Mouse (Mus musculus) kidney, adult 8-10 months (tissue): ENCODE measurements around the gene Syne4.
A peak's percentile ranks its signal among the peaks of the same experiment; 100 is the strongest.

ENCODE experiments used
- DNase-seq, 2 experiments: peaks; one replicate each; pipeline ENCODE4 v3.0.0; 2022

Syne4 gene

DNA sequence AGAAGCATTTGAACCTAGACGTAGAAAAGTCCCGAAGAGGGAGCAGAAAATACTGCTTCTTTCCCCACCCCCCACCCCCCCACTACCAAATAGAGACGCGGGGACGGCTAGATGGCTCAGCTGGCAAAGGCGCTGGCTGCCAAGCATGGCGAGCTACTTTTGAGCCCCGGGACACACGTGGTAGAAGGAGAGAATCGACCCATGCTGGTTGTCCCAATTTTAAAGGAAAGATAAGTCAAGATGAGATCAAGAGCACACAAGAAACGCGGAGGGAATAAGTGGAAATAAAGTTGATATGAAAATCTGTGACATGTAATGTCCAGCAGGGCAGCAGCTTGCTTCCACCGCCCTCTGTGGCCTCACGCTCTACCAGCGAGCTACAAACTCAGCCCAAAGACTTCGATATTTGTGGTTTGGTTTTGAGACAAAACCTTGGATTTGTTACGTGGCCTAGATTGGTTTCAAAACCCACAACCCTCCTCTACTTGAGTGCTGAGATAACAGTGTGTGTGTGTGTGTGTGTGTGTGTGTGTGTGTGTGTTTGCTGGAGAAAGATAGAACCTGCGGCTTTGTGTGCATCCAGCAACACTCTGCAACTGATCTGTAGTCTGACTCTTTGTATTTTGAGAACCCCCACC, 18.1 kb downstream of the Syne4 start:
- DNase-seq: no peak

DNA sequence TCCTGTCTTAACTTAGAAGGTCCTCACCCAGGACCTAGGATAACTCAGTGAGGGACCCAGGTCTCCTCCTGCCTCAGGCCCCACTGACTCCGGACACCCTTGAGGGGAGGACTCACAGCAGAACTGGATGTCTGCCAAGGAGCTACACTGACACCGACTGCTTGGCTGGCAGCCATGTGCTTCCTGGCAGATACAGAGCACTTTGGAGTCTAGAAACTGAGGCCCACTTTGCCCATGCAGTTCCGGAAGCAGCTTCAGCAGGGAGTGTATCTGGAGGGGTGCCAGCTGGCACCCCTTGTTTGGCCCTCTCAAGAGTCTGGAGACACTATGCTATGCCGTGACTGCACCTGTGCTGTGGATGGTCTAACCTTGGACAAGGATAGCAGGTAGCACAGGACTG, 18.8 kb downstream of the Syne4 start:
- peak; percentile 78 to 87 for DNase-seq

DNA sequence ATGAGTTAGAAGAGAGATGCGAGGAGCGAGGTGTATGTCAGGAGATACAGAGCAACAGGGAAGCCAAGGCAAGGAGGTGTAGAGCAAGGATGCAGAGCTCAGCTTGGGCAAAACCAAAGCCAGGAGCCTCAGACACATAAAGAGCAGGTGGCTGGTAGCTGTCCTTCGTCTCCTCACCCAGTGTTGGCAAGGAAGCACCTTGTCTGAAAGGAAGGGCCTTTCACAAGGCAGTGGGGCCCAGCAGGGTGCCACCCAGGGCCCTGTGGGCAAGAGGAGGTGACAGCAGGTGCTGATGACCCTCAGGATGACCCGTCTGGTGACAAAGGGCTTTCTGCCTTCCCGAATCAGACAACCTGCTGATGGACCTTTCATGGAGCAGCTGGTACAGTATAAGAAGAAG, 20.0 kb downstream of the Syne4 start:
- DNase-seq: no peak

DNA sequence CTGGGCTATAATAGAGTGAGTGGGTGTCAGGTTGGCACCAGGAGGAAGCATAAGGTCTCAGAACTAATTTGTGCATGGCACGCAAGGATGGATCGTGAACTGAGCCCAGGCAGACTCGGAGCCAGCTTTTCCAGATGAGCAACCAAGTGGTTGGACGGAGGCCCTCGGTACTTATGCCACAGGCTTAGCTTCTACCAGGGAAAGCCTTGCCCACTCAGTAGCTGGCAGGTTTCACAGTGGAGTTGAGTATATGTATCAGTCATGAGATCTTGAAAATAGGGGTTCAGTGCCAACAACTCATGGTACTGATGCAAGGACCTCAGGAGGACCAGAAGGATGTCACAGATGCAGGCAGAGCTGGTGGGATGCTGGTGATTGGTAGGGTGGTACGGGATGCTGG, 21.1 kb downstream of the Syne4 start:
- no peak for DNase-seq

DNA sequence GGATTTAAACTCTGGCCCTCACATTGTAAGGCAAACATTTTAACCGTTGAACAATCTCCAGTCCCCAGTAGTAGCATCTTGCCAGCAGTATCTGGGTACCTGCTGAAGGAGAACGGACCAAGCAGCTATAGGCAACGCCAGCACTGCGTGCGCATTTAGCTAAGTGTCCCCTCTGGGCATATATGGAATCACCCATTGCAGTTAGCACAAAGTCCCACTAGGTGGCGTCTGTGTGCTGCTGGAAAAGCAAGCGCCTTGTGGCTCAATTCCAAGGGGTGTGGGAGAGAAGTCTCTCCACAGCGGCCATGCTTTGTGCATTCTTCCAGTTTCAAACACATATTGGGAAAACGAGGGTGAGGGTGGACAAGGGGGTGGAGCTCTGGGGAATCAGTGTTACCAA, 21.8 kb downstream of the Syne4 start:
- peak; percentile 64 to 85 for DNase-seq

DNA sequence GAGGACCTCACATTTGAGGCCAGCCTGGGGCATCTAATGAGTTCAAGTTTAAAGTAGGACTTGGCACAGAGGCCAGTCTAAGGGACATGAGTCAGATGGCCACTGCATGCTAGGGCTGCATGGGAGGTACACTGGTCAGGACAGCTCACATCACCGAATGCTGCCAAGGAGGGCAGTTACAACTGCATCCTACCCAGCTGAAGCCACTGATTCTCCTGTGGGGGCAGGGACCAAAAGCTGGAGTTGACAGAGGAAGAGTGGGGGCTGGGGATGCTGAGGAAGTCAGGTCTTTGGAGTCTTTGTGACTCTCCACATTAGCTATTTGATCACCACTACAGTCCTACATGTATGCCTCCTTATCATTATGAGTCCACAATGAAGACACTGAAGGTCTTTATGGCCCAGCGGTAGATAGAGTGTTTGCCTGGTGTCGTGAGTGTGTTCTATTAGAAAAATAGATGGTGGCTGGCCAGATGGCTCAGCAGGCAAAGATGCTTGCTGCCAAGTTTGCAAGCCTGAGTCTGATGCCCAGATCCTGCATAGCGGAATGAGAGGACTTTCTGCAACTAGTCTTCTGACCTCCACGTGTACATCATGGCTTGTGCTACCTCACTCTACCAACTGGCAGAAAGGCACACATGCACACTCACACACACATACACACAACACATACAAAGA, 25.0 kb downstream of the Syne4 start:
- DNase-seq: no peak

DNA sequence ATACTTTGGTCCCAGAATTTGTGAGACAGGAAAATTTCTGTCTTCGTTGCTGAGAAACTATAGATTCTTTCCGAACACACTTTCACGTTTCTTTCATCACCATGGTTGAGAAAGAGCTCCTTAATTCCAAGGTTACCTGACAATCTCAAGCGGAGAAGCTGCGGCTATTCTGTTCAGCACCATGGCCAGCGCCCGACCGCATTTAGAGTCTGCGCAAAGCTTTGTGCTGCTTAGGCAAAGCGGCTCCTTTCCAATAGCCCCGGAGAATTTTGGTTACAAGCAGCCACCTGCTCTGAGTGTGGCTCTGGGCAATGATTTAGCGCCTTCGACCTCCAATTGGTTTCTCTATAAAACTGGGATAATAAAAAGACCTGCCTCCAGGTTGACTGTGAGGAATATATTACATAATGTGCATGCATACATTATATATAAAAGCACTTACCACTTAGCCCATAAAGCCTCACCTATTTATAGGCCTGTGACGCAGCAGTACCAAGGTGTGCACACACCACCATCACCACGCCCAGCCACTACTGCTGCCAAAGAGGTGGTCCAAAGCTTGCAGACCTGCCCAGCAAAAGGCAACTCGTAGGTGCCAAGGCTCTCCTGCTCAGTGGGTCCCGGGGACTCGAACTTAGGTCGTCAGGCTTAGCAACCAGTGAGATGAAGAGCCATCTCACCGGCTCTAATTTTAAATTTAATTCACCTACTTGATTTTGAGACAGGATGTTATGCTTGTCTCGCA, 32.2 kb downstream of the Syne4 start:
- peak; percentile 43 to 70 for DNase-seq

DNA sequence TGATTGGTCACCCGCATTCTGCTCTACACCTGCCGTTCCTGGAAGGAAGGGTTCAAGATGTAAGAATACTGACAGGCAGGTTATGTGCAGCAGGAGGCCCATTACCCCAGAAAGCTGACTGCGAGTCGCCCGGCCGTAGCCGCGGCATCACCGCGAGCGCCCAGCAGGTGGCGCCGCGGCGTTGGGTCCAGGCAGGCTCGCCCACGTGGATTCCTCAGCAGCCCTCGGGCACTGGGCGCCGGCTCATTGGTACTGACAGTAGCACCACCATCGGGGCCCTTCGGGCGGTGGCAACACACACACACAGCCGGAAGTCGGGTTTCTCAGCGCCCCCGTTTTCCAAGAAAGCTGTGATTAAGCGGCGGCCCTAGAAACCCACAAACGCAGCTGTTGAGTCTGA, 33.2 kb downstream of the Syne4 start:
- peak; percentile 41 to 62 for DNase-seq

DNA sequence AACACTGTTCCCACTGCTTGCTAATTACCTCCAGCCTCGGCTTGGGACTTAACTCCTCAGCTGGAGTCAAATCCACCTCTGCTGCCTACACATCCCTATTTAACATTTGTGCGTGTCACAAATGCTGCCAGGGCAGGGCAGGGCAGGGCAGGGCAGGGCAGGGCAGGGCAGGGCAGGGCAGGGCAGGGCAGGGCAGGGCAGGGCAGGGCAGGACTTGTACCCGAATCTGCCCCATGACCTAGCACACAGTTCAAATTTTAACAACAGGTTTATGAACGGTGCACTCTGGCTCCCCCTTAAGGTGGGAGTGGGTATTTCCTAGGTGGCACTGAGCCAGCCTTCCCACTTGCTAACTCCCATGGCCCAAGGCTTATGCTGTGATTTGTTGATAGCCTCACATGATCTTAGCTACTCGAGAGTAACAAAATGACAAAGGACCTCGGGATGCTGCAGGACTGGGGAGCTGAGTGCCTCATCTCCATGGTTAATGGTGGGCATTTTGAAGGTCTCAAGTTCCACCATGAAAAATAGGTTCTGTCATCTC, 38.7 kb downstream of the Syne4 start:
- DNase-seq: peak; percentile 67 to 85

DNA sequence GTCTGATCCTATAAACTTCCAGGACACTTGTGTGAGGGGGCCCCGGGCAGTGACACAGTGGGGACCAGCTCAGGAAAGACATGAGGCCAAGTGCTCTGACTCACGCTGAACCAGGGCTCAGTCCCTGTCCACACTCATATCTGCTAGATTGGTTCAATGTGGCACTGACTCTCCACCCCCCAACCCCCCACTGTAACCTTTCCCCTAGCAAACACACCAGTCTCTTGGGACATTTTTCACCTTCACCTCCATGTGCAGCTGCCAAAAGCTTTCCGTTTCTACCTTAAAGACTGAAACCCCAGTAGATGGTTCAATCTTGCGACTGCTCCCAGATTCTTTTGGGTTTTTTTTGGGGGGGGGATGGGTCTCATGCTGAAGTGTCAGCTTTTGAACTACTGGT, 39.5 kb downstream of the Syne4 start:
- no peak for DNase-seq

DNA sequence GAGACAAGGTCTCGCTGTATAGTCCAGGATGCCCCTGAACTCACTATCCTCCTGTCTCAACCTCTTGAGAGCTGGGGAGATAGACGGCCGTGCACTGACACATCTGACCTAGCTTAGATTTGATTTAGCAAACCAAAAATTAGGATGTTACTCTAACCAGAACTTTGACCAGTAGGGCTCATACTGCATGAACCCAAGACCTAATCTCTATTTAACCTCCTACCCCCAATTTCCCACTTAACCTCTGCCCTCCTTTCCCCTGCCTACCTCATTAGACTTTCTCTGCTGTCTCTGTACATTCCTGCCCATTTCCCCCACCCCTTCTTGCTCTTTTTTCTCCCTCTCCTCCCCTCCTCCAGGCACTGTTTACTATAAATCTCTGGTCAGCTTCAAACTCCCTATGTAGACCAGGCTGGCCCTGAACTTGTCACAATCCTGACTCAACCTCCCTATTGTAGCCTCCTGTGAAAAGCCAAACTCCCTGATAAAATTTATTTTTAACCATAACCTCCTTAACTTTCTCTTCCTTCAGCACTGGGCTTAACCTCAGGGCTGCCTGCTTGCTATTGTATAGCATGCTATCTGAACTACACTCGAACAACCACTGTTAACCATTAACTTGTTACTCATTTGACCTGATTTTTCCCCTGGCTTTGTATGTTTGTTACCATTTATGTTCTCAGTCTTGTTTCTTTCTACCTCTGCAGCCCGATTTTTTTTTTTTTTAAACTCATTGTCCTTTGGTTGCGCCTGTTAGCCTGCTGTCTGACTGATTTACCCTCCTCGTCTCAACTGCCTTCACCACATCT, 44.0 kb downstream of the Syne4 start:
- peak in 1 of 2 experiments; percentile 48 for DNase-seq

DNA sequence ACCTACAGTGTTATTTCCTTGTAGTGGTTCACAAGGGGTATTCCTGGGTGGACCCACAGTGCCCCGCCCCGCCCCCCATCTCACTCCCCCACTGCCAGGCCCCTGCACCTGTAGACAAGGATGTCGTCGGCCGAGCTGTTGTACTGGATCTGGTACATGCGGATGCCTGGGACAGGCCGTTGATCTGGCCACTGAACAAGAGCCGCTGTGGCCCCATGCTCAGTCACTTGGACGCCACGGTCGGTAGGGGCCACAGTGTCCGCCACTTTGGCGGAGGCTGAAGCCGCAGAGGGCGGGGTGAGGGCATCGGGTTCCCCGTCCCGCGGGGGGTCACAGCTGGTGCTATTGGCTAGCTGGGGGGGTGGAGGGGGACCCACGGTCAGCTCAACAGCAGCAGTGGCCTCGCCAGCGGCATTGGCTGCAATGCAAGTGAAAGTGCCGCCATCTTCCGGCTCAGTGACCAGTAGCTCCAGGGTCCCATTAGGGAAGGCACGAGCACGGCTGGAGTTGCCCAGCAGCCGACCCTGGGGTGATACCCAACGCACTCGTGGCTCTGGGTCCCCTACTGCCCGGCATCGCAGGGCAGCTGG, 44.8 kb downstream of the Syne4 start:
- peak in 1 of 2 experiments; percentile 39 for DNase-seq

DNA sequence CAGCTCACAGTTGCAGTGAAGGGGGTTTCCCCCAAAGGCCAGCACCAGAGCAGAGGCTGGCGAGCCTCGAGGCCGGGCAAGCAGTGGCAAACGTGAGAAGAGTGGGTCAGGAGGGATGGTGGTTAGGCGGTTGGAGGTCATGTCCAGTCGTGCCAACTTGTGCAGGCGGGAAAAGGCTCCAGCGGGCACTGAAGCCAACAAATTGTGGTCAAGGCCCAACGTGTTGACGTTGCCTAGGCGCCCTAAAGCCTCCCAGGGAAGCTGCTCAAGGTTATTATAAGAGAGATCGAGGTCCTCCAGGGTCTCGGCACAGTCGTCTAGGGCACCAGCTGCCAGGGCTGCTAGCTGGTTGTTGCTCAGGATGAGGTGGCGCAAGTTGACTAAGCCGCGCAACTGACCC, 45.4 kb downstream of the Syne4 start:
- no peak for DNase-seq

DNA sequence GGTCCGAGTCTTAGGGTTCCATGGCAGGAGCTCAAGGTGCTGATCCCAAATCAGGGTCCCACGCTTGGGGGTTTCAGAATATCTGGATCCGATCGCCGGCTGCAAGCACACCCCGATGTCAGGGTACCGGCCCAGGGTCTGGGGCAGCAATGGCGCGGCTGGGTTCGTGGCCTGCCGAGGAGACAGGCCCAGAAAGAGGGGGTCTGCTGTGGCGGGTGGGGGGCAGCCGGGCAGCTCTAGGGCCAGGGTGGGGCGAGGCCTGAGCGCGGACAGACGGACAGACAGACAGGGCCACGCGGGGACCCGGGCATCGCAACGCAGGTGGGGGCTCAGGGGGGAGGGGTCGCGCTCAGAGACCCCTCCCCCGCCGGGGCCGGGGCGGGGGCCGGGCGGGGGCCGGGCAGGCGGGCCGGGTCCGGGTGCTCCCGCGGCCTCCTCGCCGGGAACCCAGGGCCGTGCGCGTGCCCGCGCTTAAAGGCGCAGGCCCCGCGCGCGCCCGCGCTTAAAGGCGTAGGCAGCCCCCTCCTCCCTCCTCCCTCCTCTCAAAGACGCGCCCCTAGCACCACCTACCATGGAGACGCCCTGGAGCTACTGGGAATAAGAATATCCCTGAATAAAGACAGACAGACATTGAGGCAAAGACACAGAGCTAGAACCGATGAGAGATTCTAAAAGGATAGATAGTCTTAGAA, 48.2 kb downstream of the Syne4 start, which contains the start of gene Lrfn3:
Lrfn3 (minus strand) TSS at position 121 of the 692 bp plus-strand sequence.
- no peak for DNase-seq

DNA sequence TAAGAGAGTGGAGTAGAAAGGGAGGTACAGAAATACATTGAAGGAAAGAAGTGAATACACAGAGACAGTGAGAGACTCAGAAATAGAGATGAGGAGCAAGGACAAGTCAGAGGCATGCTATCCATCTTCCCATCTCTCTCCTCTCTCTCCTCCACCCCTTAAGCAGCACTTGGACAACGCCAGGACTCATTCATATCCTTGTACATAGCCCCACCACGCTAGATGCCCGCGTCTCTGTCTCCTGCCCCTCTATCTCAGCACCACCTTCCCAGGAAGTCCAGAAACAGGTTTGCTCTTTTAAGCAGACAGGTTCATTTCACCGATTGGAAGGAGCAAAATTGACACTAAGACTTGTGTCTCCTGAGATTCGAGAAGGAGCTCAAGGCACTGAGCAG, 48.7 kb downstream of the Syne4 start:
- DNase-seq: no peak

DNA sequence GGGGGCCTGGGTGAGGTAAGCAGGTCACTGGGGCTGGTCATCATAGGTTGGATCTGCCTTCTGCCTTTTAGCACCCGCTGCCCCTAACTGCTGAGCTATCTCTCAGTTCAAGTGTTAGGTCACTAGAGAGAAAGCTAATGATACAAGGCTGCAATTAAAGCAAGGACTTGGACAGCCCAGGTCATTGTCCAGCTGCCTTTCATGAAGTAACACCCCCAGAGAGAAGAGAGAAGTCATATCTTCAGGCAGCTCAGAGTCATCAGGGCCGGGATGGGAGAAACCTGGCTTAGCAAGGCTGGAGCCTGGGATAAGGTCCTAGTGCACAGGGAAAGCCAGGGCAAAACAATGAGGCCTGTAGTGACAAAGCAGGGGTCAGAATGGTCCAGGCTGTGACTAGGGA, 52.9 kb downstream of the Syne4 start:
- DNase-seq: no peak
